In the genomic region with DNA sequence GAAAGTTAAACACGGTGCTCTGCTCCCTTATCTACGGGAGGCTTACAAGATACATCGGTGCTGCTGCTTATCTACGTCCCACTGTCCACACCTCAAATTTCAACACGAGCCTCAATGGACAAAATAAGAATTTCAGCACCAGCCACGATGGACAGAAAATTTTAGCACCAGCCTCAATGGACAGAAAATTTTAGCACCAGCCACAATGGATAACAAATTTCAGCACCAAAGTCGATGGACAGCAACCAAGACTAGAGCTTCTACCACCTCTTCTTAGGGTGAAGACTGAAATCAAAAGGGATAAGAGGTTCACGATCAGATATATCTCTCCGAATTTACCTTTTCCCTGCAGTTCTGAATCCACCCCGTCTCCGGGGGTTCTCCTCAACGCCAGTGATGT, we compare ENCODE assay signal across 15 mouse cellular contexts.
DNase-seq lines count a peak whose midpoint lies in the region; ATAC-seq and TF ChIP-seq lines count a peak whose summit lies in the region.
"Had no signal": no experiment of that assay in that cellular context is flagged by ENCODE, and none has a peak within 500 bp of the region (broad histone marks: within the 10 kb centered on the region; RNA-seq: fewer than 3 reads in every experiment).

No protein-coding gene starts in this region.

- no peak overlapping the region for H3K4me2 ChIP-seq in midbrain, embryonic 11.5 days
- H3K4me2 ChIP-seq: embryonic facial prominence, embryonic 15.5 days; liver, embryonic 12.5 days had no signal

- WGBS in midbrain, embryonic 11.5 days: 86% methylated on average over 12 of the region's 12 CpGs
- 87% methylated on average over 12 of the region's 12 CpGs for WGBS in midbrain, embryonic 10.5 days
- 90% methylated on average over 12 of the region's 12 CpGs for WGBS in cerebellum, adult 2 months

- H3K27ac ChIP-seq in midbrain, embryonic 11.5 days (ENCODE audit: low read depth, low read length): no peak overlapping the region
- no peak overlapping the region for H3K27ac ChIP-seq in midbrain, embryonic 10.5 days (replicated peaks)
- no peak overlapping the region for H3K27ac ChIP-seq in cerebellum, adult 2 months (ENCODE audit: insufficient read depth, low read length)
- no peak overlapping the region for H3K27ac ChIP-seq in left cerebral cortex, adult 2 months
- H3K27ac ChIP-seq: embryonic facial prominence, embryonic 15.5 days; layer of hippocampus, adult 2 months; liver, embryonic 12.5 days had no signal

- no peak for TF ChIP-seq POLR2A in cerebellum, adult 2 months (IDR thresholded peaks at IDR 0.05; ENCODE audit: borderline replicate concordance, insufficient read depth, low read length)

- intact Hi-C loops in left cerebral cortex, adult 2 months (cut with DNase I): no loop called here

- DNase-seq in midbrain, embryonic 11.5 days (ENCODE audit: low spot score, missing footprints): peak; percentile 88
- no peak for DNase-seq in midbrain, embryonic 10.5 days (ENCODE audit: low spot score)
- DNase-seq in Muller cell, postnatal 12 days (ENCODE audit: inconsistent ontology term): peak; percentile 29
- peak; percentile 69 for DNase-seq in embryo, embryonic 10.5 days (ENCODE audit: low spot score)
- DNase-seq in mesoderm, embryonic 11.5 days (ENCODE audit: low read depth, low spot score): peak; percentile 75
- DNase-seq in cerebellum, adult 2 months: no peak
- DNase-seq in left cerebral cortex, adult 2 months (ENCODE audit: extremely low spot score in 1 of 2, low spot score in 2 of 2): no peak
- DNase-seq: thymus, postnatal 25 days had no signal

- no peaks in the 10 kb centered on the region for H3K27me3 ChIP-seq in midbrain, embryonic 11.5 days (ENCODE audit: control insufficient read depth, insufficient read depth, low read length)
- no peaks in the 10 kb centered on the region for H3K27me3 ChIP-seq in midbrain, embryonic 10.5 days (ENCODE audit: low read depth, poor library complexity, severe bottlenecking)
- no peaks in the 10 kb centered on the region for H3K27me3 ChIP-seq in cerebellum, adult 2 months (ENCODE audit: control insufficient read depth, insufficient read depth, low read length)
- H3K27me3 ChIP-seq: embryonic facial prominence, embryonic 15.5 days; liver, embryonic 12.5 days; megakaryocyte, embryonic 14.5 days; Patski had no signal

- H3K4me1 ChIP-seq in midbrain, embryonic 11.5 days (ENCODE audit: control insufficient read depth, insufficient read depth, low read length): no peaks in the 10 kb centered on the region
- no peaks in the 10 kb centered on the region for H3K4me1 ChIP-seq in midbrain, embryonic 10.5 days
- no peaks in the 10 kb centered on the region for H3K4me1 ChIP-seq in cerebellum, adult 2 months (ENCODE audit: control insufficient read depth, insufficient read depth, low read length)
- H3K4me1 ChIP-seq: embryonic facial prominence, embryonic 15.5 days; liver, embryonic 12.5 days; megakaryocyte, embryonic 14.5 days had no signal

- H3K9ac ChIP-seq in midbrain, embryonic 11.5 days (ENCODE audit: low read length): no peak overlapping the region
- H3K9ac ChIP-seq: embryonic facial prominence, embryonic 15.5 days; liver, embryonic 12.5 days had no signal

- no peak for TF ChIP-seq CTCF in cerebellum, adult 2 months (IDR thresholded peaks at IDR 0.05; ENCODE audit: borderline replicate concordance, insufficient read depth, low read depth, low read length)
- no peak for TF ChIP-seq CTCF in left cerebral cortex, adult 2 months (IDR thresholded peaks at IDR 0.05)

- no peaks in the 10 kb centered on the region for H3K36me3 ChIP-seq in midbrain, embryonic 11.5 days (ENCODE audit: control insufficient read depth, insufficient read depth, low read length)
- H3K36me3 ChIP-seq in midbrain, embryonic 10.5 days: no peaks in the 10 kb centered on the region
- H3K36me3 ChIP-seq: embryonic facial prominence, embryonic 15.5 days; liver, embryonic 12.5 days had no signal

- no peaks in the 10 kb centered on the region for H3K9me3 ChIP-seq in midbrain, embryonic 11.5 days (ENCODE audit: control insufficient read depth, low read length)
- H3K9me3 ChIP-seq in midbrain, embryonic 10.5 days (replicated peaks): peaks cover 17% of the 10 kb centered on the region; the same call in 1 of the 2 replicates

- no peak for ATAC-seq in midbrain, embryonic 11.5 days (ENCODE audit: low FRiP score)
- ATAC-seq in frontal cortex, adult (ENCODE audit: low TSS enrichment): no peak
- ATAC-seq: inflammation-experienced regulatory T-cells, adult 6 months; liver, embryonic 12.5 days; Patski had no signal

- H3K4me3 ChIP-seq in midbrain, embryonic 11.5 days (ENCODE audit: low read depth, low read length): no peak overlapping the region
- H3K4me3 ChIP-seq in midbrain, embryonic 10.5 days: no peak overlapping the region
- no peak overlapping the region for H3K4me3 ChIP-seq in cerebellum, adult 2 months (replicated peaks; ENCODE audit: insufficient read depth, low read depth, low read length)
- no peak overlapping the region for H3K4me3 ChIP-seq in left cerebral cortex, adult 2 months
- H3K4me3 ChIP-seq: embryonic facial prominence, embryonic 15.5 days; layer of hippocampus, adult 2 months; liver, embryonic 12.5 days; megakaryocyte, embryonic 14.5 days had no signal

Comparison
In these comparisons a context has a peak if more than half of its experiments do, and no peak if none do; other contexts are left out.
1. DNase-seq: peak in midbrain, embryonic 11.5 days (single experiment), Muller cell, postnatal 12 days (single experiment), embryo, embryonic 10.5 days (single experiment) and mesoderm, embryonic 11.5 days (single experiment); none in midbrain, embryonic 10.5 days (single experiment), cerebellum, adult 2 months (0 of 2) and left cerebral cortex, adult 2 months (0 of 2).